Mouse (Mus musculus) induced T-regulatory cell, adult 2 months (primary cell): Measurements from ENCODE around the gene Ulk1.
A peak's percentile ranks its signal among the peaks of the same experiment; 100 is the strongest.
"Not testable (repeated sequence)": the region's sequence is repeated elsewhere in the genome, so short reads cannot be mapped to it uniquely, and the experiment has no call there.

Experiments used
- DNase-seq: peaks from one replicate; pipeline ENCODE4 v3.0.0-alpha.2; 2012; ENCODE audit warnings: low read depth

The Ulk1 gene

DNA sequence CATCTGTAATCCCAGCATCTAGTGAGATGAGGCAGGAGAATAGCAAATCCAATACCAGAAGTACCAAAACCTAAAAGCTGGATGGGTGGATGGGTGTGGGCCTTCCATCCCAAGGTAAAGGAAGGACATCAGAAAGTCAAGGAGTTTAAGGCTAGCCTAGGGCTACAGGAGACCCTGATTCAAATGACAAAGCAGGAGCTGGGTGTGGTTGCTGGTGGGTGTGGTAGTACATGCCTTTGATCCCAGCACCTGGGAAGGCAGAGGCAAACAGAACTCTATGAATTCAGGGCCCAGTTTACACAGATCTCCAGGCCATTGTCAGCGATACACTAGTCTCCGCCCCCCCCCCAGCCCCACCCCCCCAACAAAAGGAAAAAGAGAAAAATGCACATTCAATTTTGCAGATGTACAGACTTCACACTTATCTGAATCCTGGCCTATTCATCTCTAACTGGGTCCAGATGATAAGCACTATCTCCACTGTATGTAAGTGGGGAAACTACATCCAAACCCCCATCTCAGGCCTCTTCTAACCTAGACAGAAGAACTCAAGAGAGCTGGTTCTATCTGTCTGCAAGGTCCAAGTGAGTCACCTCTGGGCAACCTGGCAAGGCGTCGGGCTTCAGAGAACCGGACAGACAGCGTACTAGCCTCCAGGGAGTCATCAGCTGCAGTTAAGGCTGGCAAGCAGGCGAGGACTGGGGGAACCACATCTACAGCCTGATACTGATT is 5.7 kb downstream of the Ulk1 start:
- DNase-seq, result no peak

DNA sequence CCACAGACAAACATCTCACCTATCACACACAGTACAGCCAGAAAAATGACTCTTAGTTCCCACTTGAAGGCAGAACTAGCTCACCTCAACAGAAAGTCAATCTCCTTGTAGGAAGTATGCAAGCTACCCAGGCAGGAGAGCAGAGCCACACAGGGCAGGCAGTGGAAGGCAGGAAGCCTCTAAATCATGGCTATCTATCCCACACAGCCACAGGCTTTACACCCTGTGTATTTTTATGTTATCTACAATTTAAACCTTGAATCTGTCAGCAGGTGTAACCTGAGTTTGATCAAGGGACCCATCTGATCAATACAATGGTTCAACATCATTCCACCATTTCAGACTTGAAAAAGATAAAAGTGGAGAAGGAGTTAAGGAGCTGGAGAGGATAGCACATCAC is 7.1 kb downstream of the Ulk1 start:
- DNase-seq, result no peak

DNA sequence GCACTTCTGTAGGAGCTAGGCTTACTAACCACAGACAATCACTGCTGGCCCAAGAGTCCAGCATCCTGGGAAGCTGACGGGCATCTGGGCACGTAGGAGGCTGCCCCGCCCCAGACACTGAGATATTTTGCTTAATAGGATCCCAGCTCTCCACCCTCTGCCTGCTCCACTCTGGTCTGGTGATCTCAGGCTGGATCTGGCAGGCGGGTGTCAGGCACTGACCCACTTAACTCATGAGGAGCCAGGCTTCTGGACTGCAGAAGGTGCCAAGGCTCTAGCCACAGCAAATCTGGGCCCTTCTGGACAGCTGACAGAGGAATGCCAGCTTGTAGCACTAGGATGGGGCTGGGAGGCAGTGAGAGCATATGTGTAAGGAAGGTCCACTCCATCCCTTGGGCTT is 7.7 kb downstream of the Ulk1 start:
- DNase-seq, result no peak

DNA sequence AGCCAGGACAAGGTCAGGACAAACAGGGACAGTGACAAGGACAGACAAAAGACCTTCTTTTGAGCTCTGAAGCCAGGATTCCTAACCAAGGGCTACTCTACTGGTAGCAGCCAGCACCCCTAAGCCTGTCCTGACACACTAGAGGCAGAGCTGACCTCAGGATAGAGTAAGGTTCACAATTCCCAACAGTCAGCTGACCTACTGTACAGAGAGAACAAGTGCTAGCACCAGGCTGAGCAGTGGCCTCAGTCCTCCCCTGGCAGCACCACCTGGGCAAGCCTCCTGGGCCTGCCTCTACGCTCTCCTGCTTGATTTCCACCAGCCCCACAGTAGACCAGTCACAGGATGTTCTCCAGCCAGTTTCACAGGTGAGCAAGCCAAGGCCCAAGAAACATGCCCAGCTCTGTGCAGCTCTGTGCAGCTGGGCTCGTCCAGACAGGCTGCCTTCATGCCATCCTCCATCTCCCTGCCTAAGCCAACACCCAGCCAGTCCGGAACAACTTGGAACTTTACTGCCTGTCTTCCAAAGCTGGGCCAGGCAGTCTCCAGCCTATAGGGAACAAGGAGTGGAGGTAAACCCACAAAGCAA is 8.8 kb downstream of the Ulk1 start:
- DNase-seq, result no peak

DNA sequence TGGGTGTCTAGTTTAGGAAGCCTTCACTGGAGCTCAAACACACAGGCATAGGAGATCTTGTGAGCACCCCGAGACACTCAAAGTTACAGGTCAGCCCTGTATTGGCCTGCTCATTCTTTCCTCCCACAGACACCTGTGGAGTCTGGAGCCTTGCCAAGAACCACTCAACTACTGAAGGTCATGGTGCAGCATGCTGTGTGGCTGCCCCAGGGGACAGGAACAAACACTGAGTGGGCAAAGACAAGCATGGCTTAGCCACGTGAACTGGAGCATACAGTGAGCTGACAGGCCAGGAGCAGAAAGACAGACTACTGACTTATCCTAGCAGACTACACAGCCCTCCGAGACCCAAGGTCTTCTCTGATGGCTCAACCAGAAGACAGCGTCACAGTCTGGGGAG is 12.2 kb downstream of the Ulk1 start:
- DNase-seq, result no peak

DNA sequence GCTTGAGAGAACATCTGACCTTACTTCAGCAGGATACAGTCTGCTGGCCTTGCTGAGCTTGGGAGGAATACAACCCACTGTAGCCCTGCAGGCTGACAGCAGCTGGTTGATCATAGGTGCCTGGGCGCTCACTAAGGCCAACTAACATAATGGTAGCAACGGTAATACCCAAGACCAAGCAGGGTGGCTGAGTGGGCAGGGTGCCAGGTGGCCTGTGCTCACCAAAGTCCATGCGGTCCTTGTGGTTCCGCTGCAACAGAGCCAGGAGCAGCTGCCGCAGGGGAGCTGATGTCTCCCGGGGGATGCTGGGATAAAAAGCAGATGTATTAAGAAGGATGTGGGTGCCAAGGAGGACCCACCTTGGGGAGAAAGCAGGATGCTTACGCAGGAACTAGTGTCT is 15.5 kb downstream of the Ulk1 start:
- DNase-seq, result no peak

DNA sequence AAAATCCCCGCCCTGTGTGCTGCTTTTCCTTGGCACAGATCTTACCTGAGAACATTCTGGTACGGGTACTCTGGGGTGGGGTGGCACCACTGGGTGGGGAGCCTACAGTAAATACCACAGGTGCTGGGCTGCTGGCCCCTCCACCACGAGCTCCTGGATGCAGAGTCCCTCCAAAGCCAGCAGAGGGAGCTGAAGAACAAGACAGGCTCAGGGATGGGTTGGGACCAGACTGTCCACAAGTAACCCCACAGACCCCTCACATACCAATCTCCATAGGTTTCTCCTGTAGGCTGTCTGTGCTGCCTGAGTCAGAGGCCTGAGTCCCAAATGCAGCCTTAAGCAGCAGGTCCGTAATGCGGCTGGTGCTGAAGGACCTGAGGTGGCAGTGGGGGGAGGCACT is 21.2 kb downstream of the Ulk1 start:
- DNase-seq, result peak; percentile 72

DNA sequence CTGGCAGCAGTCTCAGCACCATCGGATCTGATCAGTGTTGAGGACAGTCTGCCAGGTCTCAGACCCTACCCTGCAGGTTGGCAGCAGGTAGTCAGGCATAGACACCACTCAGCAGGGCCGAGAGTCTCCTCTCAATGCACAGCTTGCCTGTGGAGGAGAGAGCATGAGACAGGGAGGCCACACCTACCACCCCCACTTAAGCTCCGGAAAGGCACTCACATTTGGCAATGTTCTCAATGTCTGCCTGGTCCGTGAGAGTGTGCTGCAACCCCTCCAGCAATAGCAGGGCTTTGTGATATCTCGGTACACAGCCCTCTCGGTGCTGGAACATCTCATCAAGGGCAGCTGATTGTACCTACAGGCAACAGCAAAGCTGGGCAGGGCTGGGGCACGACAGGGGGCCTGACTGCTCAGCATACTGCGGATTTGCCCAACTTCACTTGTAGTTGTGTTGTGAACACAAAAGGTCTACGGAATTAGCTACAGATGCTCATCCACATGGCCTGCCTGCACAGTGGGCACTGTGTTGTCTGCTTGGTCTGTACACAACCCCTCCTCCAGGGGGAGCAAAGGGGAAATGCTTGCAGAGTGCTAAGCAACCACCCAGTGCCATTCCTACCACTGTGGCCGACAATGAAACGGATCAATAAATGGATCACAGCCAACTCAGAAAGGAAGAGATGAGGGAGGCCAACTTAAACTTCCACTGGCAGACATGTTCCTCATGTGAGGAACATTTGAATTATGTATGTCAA is 23.6 kb downstream of the Ulk1 start:
- no peak for DNase-seq

DNA sequence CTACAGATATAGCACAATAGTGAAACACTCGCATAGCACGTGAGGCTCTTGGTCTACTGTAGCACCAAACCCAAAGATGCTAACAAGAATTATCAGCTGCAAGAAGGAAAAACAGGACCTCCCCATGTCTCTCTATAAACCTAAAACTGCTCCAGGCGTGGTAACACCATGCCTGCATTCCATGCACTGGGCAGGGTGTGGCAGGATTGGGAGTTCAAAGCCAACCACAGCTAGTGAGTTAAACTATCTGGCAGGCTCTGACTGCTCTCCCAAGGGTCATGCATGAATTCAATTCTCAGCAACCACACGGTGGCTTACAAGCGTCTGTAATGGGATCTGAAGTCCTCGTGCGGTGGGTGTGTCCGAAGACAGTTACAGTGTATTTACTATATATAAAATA is 26.7 kb downstream of the Ulk1 start:
- DNase-seq, result no peak

DNA sequence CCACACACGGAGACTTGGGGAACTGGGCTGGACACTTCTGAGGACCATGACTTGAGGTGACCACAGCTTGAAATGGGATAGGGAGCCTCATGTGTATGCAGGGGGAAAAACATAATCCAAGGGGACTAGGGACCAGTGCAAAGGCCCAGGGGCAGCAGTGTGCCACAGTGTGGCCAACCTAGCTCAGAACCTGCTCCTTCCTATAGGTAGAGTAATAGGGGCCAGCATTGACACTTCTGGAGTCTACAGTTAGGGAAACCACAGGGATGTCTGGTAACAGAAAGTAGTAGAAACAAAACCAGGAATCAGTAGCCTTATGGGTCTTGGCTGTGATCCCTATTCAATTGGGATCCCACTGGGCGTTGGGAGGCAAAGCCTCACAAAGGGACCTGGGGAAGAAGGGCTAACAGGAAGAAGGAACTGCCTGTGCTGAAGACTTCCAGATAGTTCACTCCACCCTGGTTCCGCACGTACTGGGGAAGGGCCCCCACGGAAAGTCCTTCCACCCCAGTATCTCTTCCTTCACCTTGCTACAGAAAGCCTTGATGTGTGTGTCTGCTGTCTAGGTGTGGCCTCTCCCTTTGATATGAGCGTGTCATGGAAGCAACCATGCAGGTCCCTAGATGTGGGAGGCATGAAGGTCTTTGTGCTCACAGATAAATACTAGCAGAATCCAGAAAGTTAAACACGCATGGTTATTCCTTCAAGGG is 28.2 kb downstream of the Ulk1 start:
- DNase-seq, result no peak

DNA sequence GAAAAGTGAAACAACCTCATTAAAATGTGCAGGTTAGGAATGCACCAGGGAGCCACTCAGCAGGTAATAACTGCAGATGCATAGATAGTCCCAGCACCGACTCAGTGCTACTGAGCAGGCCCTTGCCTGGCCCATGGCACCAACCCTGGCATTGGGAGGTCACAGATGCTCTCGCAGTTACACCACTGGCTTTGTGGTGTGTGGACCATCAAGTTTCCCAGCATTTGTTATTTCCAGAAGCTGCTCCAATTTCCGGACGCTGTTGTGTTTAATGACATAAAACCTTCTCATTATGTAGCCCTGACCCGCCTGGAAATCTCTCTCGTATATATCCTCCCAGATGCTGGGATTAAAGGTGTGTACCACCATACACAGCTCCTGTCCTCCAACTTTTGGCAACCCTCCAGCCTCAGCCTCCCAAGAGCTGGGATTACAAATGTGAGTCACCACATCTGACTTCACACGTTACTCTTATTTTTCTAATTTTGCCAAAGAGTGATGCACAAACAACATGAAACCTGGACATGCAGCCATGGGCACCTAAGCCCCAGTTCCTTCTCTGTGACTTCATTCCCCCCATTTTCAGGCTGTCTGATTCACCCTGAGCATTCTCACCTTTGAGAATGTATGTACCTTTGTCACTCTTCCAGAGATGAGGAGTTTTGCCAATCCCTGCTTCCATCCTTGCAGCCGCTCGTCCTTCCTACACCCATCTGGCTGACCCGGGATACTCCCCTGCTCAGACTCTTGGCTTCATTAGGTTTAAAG is 29.0 kb downstream of the Ulk1 start:
- no peak for DNase-seq

DNA sequence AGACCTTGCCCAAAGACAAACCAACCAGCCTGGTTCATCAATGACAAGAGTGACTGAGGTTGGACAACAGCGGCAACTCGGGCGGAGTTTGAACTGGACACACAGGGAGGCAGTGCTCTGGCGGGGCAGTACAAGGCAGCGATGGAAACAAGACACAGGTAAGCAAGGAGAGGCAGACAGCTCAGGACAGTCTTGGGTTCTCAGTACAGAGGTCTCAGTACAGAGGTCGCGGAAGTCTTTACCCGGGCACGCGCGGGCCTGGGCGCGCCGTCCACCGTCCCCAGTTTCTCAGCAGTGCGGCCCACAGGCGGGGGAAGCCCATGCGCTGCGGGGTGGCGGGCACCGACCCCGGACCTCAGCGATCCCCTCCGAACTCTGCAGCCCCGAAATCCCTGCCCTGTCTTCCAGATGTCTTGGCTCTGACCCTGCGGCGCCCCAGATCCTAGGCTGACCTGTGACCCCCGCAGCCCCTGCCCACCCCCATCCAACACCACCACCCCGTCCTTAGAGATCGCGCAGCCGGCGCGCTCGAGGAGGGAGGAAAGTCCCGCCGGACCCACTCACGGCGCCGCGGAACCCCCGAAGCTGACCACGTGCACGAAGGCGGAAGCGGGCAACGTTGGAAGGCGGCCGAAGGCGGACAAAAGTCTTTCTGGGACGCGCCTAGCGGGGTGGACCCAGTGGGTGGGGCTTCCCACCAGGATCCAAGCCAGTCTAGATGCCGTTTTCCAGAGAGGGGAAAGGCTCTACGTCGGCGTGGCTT is 29.7 kb downstream of the Ulk1 start, which contains the start of gene Pus1:
Gene Pus1, minus strand, starts transcription at position 662 of the 763 bp plus-strand sequence.
- peak; percentile 90 for DNase-seq

DNA sequence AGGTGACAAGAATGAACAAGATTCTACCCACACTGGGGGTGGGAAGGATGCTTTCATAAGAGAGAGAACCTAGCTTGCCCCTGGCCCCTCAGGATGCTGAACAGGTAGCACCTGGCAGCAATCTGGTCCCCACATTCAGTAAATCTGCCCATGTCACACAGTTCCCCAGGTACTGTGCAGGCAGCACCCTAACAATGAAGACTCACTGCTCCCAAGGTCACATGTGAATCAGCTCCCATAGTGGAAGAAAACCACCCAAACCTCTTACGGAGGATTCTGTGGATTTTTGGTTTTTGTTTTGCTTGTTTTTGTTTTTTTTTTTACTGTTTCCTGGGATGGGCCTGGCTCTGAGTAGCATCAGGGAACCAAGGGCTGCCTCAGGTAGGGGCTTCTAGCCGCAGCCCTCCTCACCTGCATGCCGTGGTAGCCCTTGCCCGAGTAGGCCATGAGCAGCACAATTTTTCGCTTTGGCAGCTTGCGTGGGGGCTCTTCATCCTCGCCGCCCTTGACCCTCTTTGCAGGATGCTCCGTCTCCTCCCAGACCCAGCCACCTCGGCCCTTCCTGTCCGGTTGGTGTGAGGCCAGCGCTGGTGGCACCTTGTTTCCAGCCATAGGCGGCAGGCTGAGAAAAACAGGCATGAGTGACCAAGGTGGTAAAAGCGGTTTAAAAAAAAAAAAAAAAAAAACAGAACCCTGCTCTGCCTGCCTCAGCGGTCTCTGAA is 30.5 kb downstream of the Ulk1 start:
- DNase-seq, result no peak

DNA sequence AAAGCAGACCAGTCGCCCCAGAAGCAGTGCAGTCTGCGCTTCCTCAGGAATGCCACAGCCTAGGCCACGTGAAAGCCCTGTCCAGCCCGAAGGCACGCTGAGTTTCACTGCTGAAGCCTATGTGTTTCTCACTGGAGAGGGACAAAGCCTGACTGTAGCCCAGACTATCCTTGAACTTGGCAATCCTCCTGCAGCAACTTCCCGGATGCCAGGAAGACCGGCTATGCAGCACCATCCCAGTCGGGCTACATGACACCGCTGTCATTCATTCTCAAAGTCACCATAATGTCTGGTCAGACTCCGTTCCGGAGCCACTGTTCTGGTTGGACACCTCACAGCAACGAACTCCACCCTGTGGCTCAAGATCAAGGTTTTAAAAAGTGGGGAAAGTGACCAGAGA is 31.6 kb downstream of the Ulk1 start:
- no peak for DNase-seq

DNA sequence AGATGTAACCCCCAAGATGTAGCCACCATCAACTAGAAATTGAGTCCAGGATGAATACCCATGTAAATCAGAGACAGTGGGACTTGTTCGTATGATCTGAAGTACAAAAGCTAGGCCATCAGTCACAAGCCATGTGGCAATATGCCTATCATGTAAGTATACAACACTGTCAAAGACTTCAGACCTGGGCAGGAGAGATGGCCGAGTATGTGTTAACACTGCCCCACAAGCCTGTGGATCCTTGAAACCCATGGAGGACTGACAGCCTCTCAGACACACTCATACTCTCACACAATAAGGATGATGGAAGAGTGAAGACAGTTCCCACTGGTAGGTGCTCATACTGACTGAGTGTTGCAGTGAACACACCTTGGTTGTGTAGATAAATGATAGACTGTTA is 33.8 kb downstream of the Ulk1 start:
- DNase-seq, result no peak

DNA sequence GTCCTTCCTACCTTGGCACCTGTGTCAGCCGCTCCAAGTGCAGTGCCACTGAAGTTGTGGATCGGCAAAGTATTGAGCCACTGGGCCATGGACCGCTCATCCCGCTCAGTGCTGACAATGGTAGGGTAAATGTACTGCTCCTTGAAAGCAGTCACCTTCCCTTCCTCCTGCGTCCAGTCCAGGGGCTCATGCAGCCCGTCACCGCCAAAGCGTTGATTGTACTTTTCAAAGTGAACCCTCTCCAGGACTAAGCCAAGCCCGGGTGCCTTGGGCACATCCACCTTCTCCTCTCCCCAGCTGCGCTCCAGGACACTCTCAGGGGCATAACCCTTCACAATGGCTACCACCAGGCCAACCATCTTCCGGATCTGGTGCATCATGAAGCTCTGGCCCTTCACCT is 35.4 kb downstream of the Ulk1 start:
- no peak for DNase-seq

DNA sequence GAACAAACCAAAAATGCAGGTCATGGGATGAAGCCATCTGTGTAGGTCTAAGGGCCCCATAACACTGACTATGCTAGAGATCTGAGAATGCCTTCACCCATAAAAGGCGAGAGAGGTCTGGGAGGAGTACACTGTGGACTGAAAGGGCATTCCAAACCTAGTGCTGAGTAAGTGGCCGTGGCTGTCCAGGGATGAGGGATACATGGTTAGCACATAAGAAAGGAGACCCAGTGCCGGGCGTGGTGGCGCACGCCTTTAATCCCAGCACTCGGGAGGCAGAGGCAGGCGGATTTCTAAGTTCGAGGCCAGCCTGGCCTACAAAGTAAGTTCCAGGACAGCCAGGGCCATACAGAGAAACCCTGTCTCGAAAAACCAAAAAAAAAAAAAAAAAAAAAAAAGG is 37.0 kb downstream of the Ulk1 start:
- DNase-seq, result not testable (repeated sequence)

DNA sequence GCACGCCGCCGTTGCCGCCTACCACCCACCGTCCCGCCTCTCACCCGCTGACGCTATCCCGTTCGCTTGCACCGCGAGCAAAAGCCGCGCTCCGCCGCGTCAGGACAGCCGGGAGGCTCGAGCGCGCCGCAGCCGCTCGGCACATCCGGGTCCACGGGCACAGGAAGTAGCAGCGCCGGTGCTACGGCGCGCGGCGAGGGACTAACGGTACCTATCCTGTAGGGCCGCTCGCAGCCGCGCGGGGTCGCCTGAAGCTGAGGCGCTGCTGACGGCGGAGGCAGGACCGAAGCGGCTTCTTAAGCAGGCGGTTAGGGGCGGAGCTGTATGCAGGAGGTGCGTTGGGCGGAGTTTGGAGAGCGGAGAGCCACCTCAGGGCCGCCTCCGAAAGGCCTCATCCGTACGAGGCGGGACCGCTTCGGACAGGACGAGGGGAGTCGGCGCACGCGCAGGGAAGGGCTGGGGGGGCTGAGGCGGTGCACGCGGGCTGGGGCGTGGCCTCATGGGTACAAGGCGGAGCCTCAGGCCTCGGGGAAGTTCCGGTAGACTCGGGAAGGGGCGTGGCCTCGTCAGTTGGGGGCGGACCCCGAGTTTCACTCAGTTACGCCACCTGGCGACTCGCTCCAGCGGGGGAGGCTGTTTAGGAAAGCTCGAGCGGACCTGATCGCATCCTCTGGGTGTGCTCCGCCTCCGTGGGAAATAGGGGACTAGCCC is 39.3 kb downstream of the Ulk1 start, which contains the start of gene Ep400:
Gene Ep400, minus strand, starts transcription at position 270 of the 711 bp plus-strand sequence.
- peak; percentile 100 for DNase-seq

DNA sequence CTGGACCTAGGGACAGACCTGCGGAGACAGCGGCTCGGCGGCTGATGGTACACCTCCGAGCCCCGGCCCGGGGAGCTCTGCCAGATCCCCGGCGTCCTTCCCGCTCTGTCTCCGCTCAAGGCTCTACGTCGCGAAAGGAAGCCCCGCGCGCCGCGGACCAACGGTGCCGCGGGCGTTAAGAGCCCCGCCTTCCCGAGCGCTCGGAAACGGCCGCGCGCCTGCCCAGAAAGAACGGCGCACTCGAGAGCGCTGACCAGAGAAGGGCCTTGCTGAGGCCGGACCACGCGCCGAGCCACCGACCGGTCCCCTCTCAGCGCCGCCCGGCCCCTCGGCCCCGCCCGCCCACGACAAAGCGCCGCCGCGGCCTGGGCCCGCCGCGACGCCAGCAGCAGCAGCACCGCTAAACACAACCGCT is 39.9 kb downstream of the Ulk1 start:
- DNase-seq, result peak; percentile 80

DNA sequence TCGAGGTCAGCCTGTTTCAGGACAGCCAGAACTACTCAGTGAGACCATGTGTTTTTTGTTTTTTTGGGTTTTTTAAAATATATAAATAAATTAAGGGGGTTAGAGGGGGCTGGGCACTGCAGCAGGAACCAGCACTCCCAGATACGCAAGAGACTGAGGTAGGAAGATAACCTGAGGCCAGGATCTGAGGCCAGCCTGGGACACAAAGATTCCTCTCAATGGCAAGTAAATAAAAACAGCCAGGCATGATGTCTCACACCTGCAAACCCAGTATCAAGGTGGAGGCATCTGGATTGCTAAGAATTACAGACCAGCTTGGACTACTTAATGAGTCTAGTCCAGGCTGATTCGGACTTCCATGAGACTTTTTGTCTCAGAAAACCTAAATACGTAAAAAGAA is 40.6 kb downstream of the Ulk1 start:
- DNase-seq, result no peak
